Mouse (Mus musculus): ENCODE data around the gene Acin1.

DNA sequence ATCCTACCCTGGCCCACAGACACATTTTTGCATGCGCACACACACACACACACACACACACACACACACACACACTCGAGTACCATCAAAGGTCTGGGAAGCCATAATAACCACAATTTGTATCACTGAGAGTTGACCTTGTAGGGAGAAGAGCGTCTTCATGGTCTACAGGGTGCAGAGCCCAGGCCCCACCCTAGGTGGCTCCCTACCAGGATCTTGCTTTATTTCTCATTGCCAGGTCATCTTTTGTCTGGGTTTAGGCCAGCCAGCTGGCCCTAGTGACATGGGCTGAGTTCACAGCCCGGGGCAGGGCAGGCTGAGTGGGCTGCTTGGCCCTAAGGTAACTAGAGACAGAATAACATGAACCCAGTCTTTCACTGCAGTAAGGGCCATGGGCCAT is 52.5 kb downstream of the Acin1 start:
- TF ChIP-seq CTCF (IDR thresholded peaks at IDR 0.05; ENCODE audit: extremely low read depth, insufficient read length, insufficient replicate concordance, low read depth, low read length) (no peak), POLR2A (IDR thresholded peaks at IDR 0.05; ENCODE audit: low read depth, low read length) (no peak)

Measured in small intestine, adult 2 months (tissue).